11 mouse cellular contexts compared by ENCODE assay signal in genomic region chr7:139585183-139585821, GRCm38 (mm10). TPM values are rescaled to one million over a fixed set of nuclear protein-coding genes. Genes with fewer than 3 reads are reported as not detected.
DNase-seq lines count a peak whose midpoint lies in the region; ATAC-seq and TF ChIP-seq lines count a peak whose summit lies in the region.
"Had no signal": no experiment of that assay in that cellular context is flagged by ENCODE, and none has a peak within 500 bp of the region (broad histone marks: within the 10 kb centered on the region; RNA-seq: fewer than 3 reads in every experiment).

No protein-coding gene starts in this region.

- no peak overlapping the region for H3ac ChIP-seq in myocyte (ENCODE audit: control insufficient read depth, insufficient read length)

- no peak for TF ChIP-seq POLR2A in myocyte (IDR thresholded peaks at IDR 0.05; ENCODE audit: insufficient read length, low read depth)

- H3K79me2 ChIP-seq in myocyte (ENCODE audit: control insufficient read depth, insufficient read depth) = no peaks in the 10 kb centered on the region

- DNase-seq in forebrain, embryonic 11.5 days (ENCODE audit: low spot score) = peak; percentile 54
- no peak for DNase-seq in layer of hippocampus, adult 2 months (ENCODE audit: low spot score in 2 of 2)
- no peak for DNase-seq in layer of hippocampus, postnatal 10 days (ENCODE audit: low spot score in 2 of 2)
- peak; percentile 37 for DNase-seq in hindbrain, embryonic 11.5 days (ENCODE audit: low spot score)
- DNase-seq in adrenal gland, adult 8-10 months = no peak
- DNase-seq: B cell, adult 2 months; thymus, adult 18-20 months had no signal

- no peak overlapping the region for H3K27ac ChIP-seq in forebrain, embryonic 11.5 days (ENCODE audit: low read depth, low read length)
- no peak overlapping the region for H3K27ac ChIP-seq in forebrain, embryonic 12.5 days
- H3K27ac ChIP-seq in layer of hippocampus, adult 2 months = no peak overlapping the region
- H3K27ac ChIP-seq in hindbrain, embryonic 11.5 days (ENCODE audit: low read depth, low read length) = no peak overlapping the region
- H3K27ac ChIP-seq: liver, embryonic 14.5 days had no signal

- no peak for ATAC-seq in forebrain, embryonic 11.5 days (replicated peaks; ENCODE audit: low FRiP score)
- no peak for ATAC-seq in forebrain, embryonic 12.5 days (ENCODE audit: low FRiP score)
- no peak for ATAC-seq in hindbrain, embryonic 11.5 days (ENCODE audit: low FRiP score)
- ATAC-seq in activated CD4-positive, CD25-positive, alpha-beta regulatory T cell, adult 4 months = no peak

- H3K36me3 ChIP-seq in forebrain, embryonic 11.5 days (ENCODE audit: control insufficient read depth, insufficient read depth, low read length) = no peaks in the 10 kb centered on the region
- no peaks in the 10 kb centered on the region for H3K36me3 ChIP-seq in forebrain, embryonic 12.5 days (replicated peaks)
- H3K36me3 ChIP-seq in hindbrain, embryonic 11.5 days (ENCODE audit: control insufficient read depth, insufficient read depth, low read length) = no peaks in the 10 kb centered on the region
- H3K36me3 ChIP-seq in myocyte (ENCODE audit: control insufficient read depth, insufficient read depth) = no peaks in the 10 kb centered on the region

- TF ChIP-seq CTCF in layer of hippocampus, adult 2 months (conservative IDR thresholded peaks at IDR 0.05) = peak; percentile 38

- H3K4me1 ChIP-seq in forebrain, embryonic 11.5 days (replicated peaks; ENCODE audit: control insufficient read depth, insufficient read depth, low read length) = peaks cover 19% of the 10 kb centered on the region
- H3K4me1 ChIP-seq in forebrain, embryonic 12.5 days = peaks cover 49% of the 10 kb centered on the region
- peaks cover 11% of the 10 kb centered on the region; the same call in 1 of the 2 replicates for H3K4me1 ChIP-seq in hindbrain, embryonic 11.5 days (replicated peaks; ENCODE audit: control insufficient read depth, insufficient read depth, low read length)

- 2% methylated on average over 29 of the region's 29 CpGs for WGBS in forebrain, embryonic 11.5 days
- 3% methylated on average over 29 of the region's 29 CpGs for whole genome bisulfite sequencing in forebrain, embryonic 12.5 days
- WGBS in hindbrain, embryonic 11.5 days = 4% methylated on average over 29 of the region's 29 CpGs

- no peaks in the 10 kb centered on the region for H3K9me3 ChIP-seq in forebrain, embryonic 11.5 days (ENCODE audit: control insufficient read depth, low read length)
- H3K9me3 ChIP-seq in forebrain, embryonic 12.5 days = no peaks in the 10 kb centered on the region
- H3K9me3 ChIP-seq in hindbrain, embryonic 11.5 days (ENCODE audit: control insufficient read depth, low read length) = no peaks in the 10 kb centered on the region

- H3K4me3 ChIP-seq in forebrain, embryonic 11.5 days (ENCODE audit: low read depth, low read length) = no peak overlapping the region
- no peak overlapping the region for H3K4me3 ChIP-seq in forebrain, embryonic 12.5 days (replicated peaks)
- H3K4me3 ChIP-seq in layer of hippocampus, adult 2 months = no peak overlapping the region
- no peak overlapping the region; the same call in 1 of the 2 replicates for H3K4me3 ChIP-seq in hindbrain, embryonic 11.5 days (ENCODE audit: low read depth, low read length)
- no peak overlapping the region for H3K4me3 ChIP-seq in myocyte

- no peak overlapping the region for H3K4me2 ChIP-seq in forebrain, embryonic 11.5 days (ENCODE audit: low read depth, low read length, severe bottlenecking)
- H3K4me2 ChIP-seq in forebrain, embryonic 12.5 days = no peak overlapping the region; the same call in 1 of the 2 replicates
- peak overlapping the region; percentile 25; the same call in 1 of the 2 replicates for H3K4me2 ChIP-seq in hindbrain, embryonic 11.5 days (replicated peaks; ENCODE audit: low read depth, low read length)
- H3K4me2 ChIP-seq in myocyte (ENCODE audit: low read depth) = peak overlapping the region; percentile 50

- peaks cover 88% of the 10 kb centered on the region for H3K27me3 ChIP-seq in forebrain, embryonic 11.5 days (ENCODE audit: control insufficient read depth, insufficient read depth, low read length)
- peaks cover 100% of the 10 kb centered on the region for H3K27me3 ChIP-seq in forebrain, embryonic 12.5 days
- H3K27me3 ChIP-seq in hindbrain, embryonic 11.5 days (ENCODE audit: control insufficient read depth, insufficient read depth, low read length) = peaks cover 88% of the 10 kb centered on the region
- H3K27me3 ChIP-seq in myocyte (ENCODE audit: control insufficient read depth, insufficient read depth, insufficient read length) = peaks cover 31% of the 10 kb centered on the region

- no peak overlapping the region for H3K9ac ChIP-seq in forebrain, embryonic 11.5 days (ENCODE audit: low read length)
- no peak overlapping the region for H3K9ac ChIP-seq in forebrain, embryonic 12.5 days
- no peak overlapping the region for H3K9ac ChIP-seq in hindbrain, embryonic 11.5 days (ENCODE audit: low read depth, low read length)
- H3K9ac ChIP-seq: liver, embryonic 14.5 days had no signal

TF ChIP-seq in myocyte, 11 proteins besides CTCF, POLR2A, EP300 and RAD21:
- TF ChIP-seq CEBPB (IDR thresholded peaks at IDR 0.05; ENCODE audit: insufficient read depth, poor library complexity, severe bottlenecking) (no peak), POLR2AphosphoS2 (IDR thresholded peaks at IDR 0.05; ENCODE audit: insufficient read length, low read depth) (no peak), MYOG (IDR thresholded peaks at IDR 0.05; ENCODE audit: control insufficient read depth in 1 of 3, insufficient read depth in 1 of 3, insufficient read length in 2 of 3, low read depth in 2 of 3) (no peak), USF1 (IDR thresholded peaks at IDR 0.05; ENCODE audit: low read depth) (no peak), MAX (IDR thresholded peaks at IDR 0.05; ENCODE audit: low read depth) (no peak), REST (IDR thresholded peaks at IDR 0.05; ENCODE audit: insufficient read depth, insufficient read length) (no peak), TCF12 (IDR thresholded peaks at IDR 0.05; ENCODE audit: insufficient read depth, poor library complexity, severe bottlenecking) (no peak), TCF3 (IDR thresholded peaks at IDR 0.05; ENCODE audit: insufficient read length, low read depth) (no peak), MYOD1 (IDR thresholded peaks at IDR 0.05; ENCODE audit: control insufficient read depth in 1 of 3, insufficient read length in 2 of 3, low read depth in 2 of 3) (no peak), E2F4 (IDR thresholded peaks at IDR 0.05; ENCODE audit: insufficient read depth) (no peak), SRF (IDR thresholded peaks at IDR 0.05; ENCODE audit: control insufficient read depth, insufficient read length, low read depth) (no peak)

RNA-seq across cellular contexts. Expression of gene Nkx6-2, which starts 2.7 kb away (rescaled TPM):
- 6.4 and 7.2 TPM in 2 replicates for polyA plus RNA-seq in forebrain, embryonic 11.5 days (2014; fragmentation: Nextera tagmentation; extraction: Ambion mirVana)
- 5.9 and 8.4 TPM in 2 replicates for polyA plus RNA-seq in forebrain, embryonic 12.5 days (2016; fragmentation: Nextera tagmentation; extraction: Ambion mirVana)
- 1 to 10 TPM; 8.0 to 8.2 TPM for total RNA-seq in layer of hippocampus, adult 2 months (2021)
- total RNA-seq in layer of hippocampus, postnatal 10 days (2021) = under 1 TPM; 0.29 to 0.37 TPM
- 21.1 and 21.5 TPM in 2 replicates for polyA plus RNA-seq in hindbrain, embryonic 11.5 days (2014; fragmentation: Nextera tagmentation; extraction: Ambion mirVana)
- not detected for polyA plus RNA-seq in myocyte (2012; fragmentation: generic; extraction: Trizol)
- not detected for polyA plus RNA-seq in activated CD4-positive, CD25-positive, alpha-beta regulatory T cell, adult 4 months (2017; shearing (Covaris generic))
- total RNA-seq in adrenal gland, adult 8-10 months (2022) = under 1 TPM in 3 of 4 experiments, not detected in 1; 0.21 to 0.26 (median 0.24) TPM
- polyA plus RNA-seq: liver, embryonic 14.5 days had no signal

Comparison
In these comparisons a context has a peak if more than half of its experiments do, and no peak if none do; other contexts are left out.
1. DNase-seq: peak in forebrain, embryonic 11.5 days (single experiment) and hindbrain, embryonic 11.5 days (single experiment); none in layer of hippocampus, adult 2 months (0 of 2), layer of hippocampus, postnatal 10 days (0 of 2) and adrenal gland, adult 8-10 months (single experiment).
2. H3K4me2 ChIP-seq: peak in hindbrain, embryonic 11.5 days (single experiment) and myocyte (single experiment); none in forebrain, embryonic 11.5 days (single experiment) and forebrain, embryonic 12.5 days (single experiment).